Mouse (Mus musculus) embryonic facial prominence, embryonic 11.5 days (tissue): ENCODE measurements at regions not wholly inside any gene's neighbourhood (a gene's known extent, or its start where the extent isn't known, plus 50 kb on each side); places are given as distances from the start of the nearest gene placed in this dataset.

Source experiments
- ATAC-seq: fragments of 200-750 bp; cut with Nextera tagmentation; replicated peaks from 2 replicates; pipeline ENCODE4 v1.8.0; 2017; ENCODE audit warnings: low read depth; ENCODE audit not compliant: insufficient number of reproducible peaks, low FRiP score, low TSS enrichment
- DNase-seq: peaks from one replicate; pipeline ENCODE4 v3.0.0-alpha.2; 2015; ENCODE audit warnings: low spot score
- H3K27ac ChIP-seq: fragments of 300-500 bp; sonication (generic); replicated peaks from 2 replicates; pipeline ENCODE4 v1.5.1; 2014; ENCODE audit warnings: mild to moderate bottlenecking, low read depth, low read length, control low read depth
- H3K27me3 ChIP-seq: fragments of 300-500 bp; sonication (generic); 2 replicates; pipeline ENCODE4 v1.6.1; 2014; ENCODE audit warnings: mild to moderate bottlenecking, low read length, moderate library complexity, mixed read lengths; ENCODE audit not compliant: control insufficient read depth, insufficient read depth
- H3K36me3 ChIP-seq: fragments of 300-500 bp; sonication (generic); replicated peaks from 2 replicates; pipeline ENCODE4 v1.6.1; 2014; ENCODE audit warnings: low read depth, mild to moderate bottlenecking, low read length, moderate library complexity, mixed read lengths; ENCODE audit not compliant: control insufficient read depth, insufficient read depth
- H3K4me1 ChIP-seq: fragments of 300-500 bp; sonication (generic); 2 replicates; pipeline ENCODE4 v1.6.1; 2014; ENCODE audit warnings: low read length, mixed read lengths; ENCODE audit not compliant: control insufficient read depth, insufficient read depth
- H3K4me2 ChIP-seq: fragments of 300-500 bp; sonication (generic); 2 replicates; pipeline ENCODE4 v1.6.1; 2014; ENCODE audit warnings: low read depth, mild to moderate bottlenecking, control low read depth, low read length, moderate library complexity
- H3K4me3 ChIP-seq: fragments of 300-500 bp; sonication (generic); 2 replicates; pipeline ENCODE4 v1.5.1; 2014; ENCODE audit warnings: low read depth, low read length, control low read depth
- H3K9ac ChIP-seq: fragments of 300-500 bp; sonication (generic); replicated peaks from 2 replicates; pipeline ENCODE4 v1.6.1; 2014; ENCODE audit warnings: mild to moderate bottlenecking, control low read depth, low read length
- H3K9me3 ChIP-seq: fragments of 300-500 bp; sonication (generic); replicated peaks from 2 replicates; pipeline ENCODE4 v1.6.1; 2016; ENCODE audit warnings: mild to moderate bottlenecking, low read length, inconsistent platforms, mixed read lengths; ENCODE audit not compliant: control insufficient read depth
- WGBS: fragments of 180-500 bp; shearing (Covaris S2); extraction: QIAGEN DNeasy Blood & Tissue Kit; methylation state at CpG from one replicate; pipeline ENCODE4 v1.1.7; 2014; 5-methylcytosine and 5-hydroxymethylcytosine counted together

DNA sequence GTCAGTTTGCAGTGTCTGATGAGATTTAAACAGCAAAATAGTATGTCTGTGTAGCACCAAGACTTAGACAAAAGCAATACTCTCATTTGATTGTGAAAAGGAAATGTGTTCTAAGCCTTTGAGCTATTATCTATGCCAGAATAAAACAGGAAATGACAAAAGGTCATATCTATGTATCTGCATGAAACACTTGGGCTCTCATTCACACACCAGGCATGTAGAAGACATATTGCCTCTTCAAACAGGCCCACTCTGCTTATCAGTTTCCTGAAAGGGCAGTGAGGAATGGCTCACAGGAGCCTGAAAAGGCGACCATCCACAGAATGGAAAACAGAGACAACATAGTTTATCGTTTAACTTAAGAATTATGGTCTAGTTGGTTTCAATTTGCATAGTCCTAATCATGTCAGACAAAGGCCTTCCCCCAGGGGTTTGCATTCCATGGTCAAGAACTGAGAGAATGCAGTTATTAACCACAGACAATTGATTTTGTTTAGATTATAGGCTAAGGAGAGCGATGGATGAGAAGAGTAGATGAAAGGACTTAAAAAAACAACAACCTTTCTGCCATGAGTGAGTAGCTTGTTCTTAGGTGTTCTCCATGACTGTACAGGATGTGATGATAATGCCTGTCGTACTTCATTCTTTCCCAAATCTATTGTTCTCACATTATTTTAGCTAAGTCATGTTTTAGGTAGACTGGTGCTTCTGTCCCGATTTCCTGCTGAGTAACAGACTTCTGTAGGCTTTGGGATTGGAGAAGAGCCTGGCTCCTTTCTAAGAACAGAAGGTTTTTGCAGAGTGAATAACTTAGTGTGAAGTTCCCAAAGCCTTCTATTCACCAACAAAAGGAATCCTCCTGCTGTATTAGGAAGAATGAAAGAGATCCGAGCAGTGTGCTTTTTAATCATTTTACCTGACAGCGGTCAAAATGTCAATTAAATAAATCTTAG is 82.0 kb upstream of the Itga4 start:
- Histone ChIP-seq H3K27me3 (no peaks in the 10 kb centered on the region), H3K9ac (no peak overlapping the region), H3K4me1 (no peaks in the 10 kb centered on the region), H3K4me3 (no peak overlapping the region), H3K27ac (no peak overlapping the region), H3K9me3 (no peaks in the 10 kb centered on the region), H3K4me2 (no peak overlapping the region), H3K36me3 (no peaks in the 10 kb centered on the region)
- DNase-seq = no peak
- no peak for ATAC-seq
- WGBS = 70% methylated on average over 7 of the region's 7 CpGs

DNA sequence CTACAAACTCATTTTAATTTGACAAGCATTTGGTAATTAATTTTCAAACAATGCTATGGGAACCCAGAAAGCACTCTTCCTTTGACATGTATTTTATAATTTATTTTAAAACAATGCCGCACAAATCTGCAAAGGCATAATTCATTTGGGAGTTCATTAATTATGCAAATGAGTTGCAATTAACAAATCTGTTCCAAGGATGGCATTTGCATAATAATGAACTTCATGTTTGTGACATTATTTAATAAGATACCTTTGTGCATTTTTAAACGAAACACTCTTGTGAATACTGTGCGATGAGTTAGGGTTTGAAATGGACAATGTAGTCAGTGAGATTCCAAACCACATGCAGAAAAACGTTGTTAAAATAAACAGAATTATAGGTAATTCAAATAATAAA is 80.9 kb upstream of the Itga4 start:
- no peak for ATAC-seq
- Histone ChIP-seq H3K4me1 (no peaks in the 10 kb centered on the region), H3K4me2 (no peak overlapping the region), H3K27me3 (no peaks in the 10 kb centered on the region), H3K4me3 (no peak overlapping the region), H3K27ac (no peak overlapping the region), H3K36me3 (no peaks in the 10 kb centered on the region), H3K9ac (no peak overlapping the region), H3K9me3 (no peaks in the 10 kb centered on the region)
- 90% methylated on average over 4 of the region's 4 CpGs for WGBS
- DNase-seq = no peak

DNA sequence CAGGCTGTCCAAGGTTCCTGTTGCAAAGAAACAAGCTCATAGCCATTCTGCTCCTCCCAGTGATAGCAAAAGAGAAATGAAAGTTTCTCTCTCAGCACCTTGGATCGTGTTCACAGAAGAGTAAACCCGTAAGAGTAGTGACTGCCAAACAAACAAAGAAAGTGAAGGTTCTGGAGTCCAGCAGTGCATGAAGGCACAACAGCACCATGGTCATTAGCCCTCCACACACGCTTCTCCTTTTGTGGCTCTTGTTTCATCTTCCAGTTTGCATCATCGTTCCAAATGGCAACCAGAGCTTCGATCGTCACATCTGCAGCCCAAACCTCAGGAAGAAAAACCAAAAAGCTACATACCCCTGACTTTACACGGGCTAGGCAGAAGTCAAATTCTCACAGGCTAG is 74.4 kb upstream of the Itga4 start:
- 55% methylated on average over 7 of the region's 7 CpGs for WGBS
- H3K4me3 ChIP-seq = no peak overlapping the region
- no peaks in the 10 kb centered on the region for H3K27me3 ChIP-seq
- no peaks in the 10 kb centered on the region for H3K9me3 ChIP-seq
- no peak overlapping the region for H3K9ac ChIP-seq
- H3K36me3 ChIP-seq = no peaks in the 10 kb centered on the region
- H3K4me1 ChIP-seq = no peaks in the 10 kb centered on the region
- H3K27ac ChIP-seq = no peak overlapping the region
- no peak for DNase-seq
- H3K4me2 ChIP-seq = no peak overlapping the region
- no peak for ATAC-seq

DNA sequence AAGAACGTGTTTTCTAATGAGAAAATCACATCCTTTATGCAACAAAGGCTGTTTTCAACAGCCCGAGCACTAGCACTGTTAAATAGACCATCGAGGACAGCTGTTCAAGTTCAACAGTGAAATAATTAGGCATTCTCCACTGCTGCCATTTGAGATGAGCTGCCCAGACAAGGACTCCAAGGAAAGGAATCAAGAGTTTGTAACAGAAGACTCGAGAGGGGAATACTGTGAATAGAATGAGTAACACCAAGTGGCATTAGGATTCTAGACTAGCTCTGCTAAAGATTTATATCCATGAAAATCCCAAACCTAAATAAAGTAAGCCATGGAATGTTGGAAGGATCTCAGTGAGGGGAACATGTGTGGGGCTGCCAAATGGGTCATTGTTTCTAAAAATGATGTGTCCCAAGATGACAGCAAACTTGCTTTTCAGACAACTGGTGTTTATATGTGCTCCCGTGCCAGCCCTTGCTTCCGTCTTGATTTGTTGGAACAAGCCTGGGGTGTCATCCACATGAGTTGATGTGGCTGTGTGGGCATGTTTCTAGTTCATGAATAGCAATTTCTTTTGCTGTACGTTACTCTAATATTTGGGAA is 72.1 kb upstream of the Itga4 start:
- no peaks in the 10 kb centered on the region for H3K4me1 ChIP-seq
- no peaks in the 10 kb centered on the region for H3K27me3 ChIP-seq
- no peak overlapping the region for H3K27ac ChIP-seq
- no peak overlapping the region for H3K9ac ChIP-seq
- H3K9me3 ChIP-seq = no peaks in the 10 kb centered on the region
- no peaks in the 10 kb centered on the region for H3K36me3 ChIP-seq
- no peak for DNase-seq
- no peak overlapping the region for H3K4me2 ChIP-seq
- ATAC-seq = no peak
- WGBS = 71% methylated on average over 7 of the region's 7 CpGs
- H3K4me3 ChIP-seq = no peak overlapping the region

DNA sequence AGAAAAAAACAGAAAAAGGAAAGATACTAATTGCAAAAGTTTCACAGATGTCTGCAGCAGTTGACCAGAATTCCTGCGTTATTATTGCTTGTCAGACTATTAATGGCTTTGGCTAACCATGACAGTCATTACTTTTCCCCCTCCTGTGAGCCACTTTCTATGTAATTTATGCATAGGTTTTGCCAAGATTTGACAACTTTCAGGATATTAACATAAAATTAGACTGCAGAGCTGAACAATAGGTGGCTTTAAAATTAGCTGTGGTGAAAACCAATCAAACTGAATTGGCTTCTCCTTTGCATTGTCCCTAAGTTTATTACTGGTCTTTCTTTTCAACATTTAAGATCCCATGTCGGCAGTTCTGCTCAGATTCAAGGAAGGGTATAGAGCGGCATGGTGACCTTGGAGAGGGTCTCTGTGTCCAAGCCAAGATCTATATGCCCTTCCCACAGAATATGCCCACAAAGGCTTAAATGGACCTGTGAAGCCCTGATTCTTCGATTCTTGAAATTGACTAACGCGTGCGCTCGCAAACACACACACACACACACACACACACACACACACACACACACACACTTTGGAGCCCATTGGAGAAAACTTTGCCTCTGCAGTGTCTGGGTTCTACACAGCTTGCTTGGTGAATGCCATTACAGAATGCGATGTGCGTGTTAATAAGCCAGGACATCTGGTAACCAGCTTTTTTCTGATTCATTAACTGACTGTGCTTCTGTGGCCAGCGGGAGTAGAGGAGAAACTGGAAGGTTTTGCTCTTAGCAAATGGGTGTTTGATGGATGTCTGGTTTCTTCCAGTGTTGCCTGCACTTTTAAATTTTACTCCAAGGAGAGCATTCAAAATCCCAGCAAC is 69.8 kb upstream of the Itga4 start:
- H3K9ac ChIP-seq = no peak overlapping the region
- no peak overlapping the region for H3K4me2 ChIP-seq
- no peaks in the 10 kb centered on the region for H3K4me1 ChIP-seq
- H3K9me3 ChIP-seq = no peaks in the 10 kb centered on the region
- H3K27me3 ChIP-seq = no peaks in the 10 kb centered on the region
- H3K36me3 ChIP-seq = no peaks in the 10 kb centered on the region
- no peak overlapping the region for H3K27ac ChIP-seq
- H3K4me3 ChIP-seq = no peak overlapping the region
- no peak for DNase-seq
- no peak for ATAC-seq
- WGBS = 82% methylated on average over 11 of the region's 11 CpGs

DNA sequence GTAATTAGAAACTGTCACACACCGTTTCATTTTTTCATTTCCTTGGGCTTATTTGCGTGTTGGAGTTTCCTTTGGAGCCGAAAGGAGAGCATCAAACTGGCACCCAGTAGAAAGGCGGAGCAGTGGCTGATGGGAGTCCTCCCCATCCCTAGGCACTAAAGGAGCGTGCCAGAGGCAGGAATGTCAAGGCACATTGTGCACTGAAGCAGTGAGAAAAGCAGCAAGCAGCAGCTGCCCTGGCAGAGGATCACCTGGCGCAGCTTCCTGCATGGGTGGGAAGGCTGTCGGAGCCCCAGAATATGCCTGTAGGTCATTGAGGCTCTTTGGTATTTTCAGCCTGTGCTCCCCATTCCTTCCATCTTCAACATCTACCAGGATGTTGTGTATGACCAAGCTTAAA is 68.3 kb upstream of the Itga4 start:
- ATAC-seq (no peak), DNase-seq (no peak)
- H3K9me3 ChIP-seq = no peaks in the 10 kb centered on the region
- no peak overlapping the region for H3K27ac ChIP-seq
- H3K4me2 ChIP-seq = no peak overlapping the region
- H3K9ac ChIP-seq = no peak overlapping the region
- 86% methylated on average over 7 of the region's 7 CpGs for whole genome bisulfite sequencing
- H3K4me3 ChIP-seq = no peak overlapping the region
- H3K27me3 ChIP-seq = no peaks in the 10 kb centered on the region
- H3K4me1 ChIP-seq = no peaks in the 10 kb centered on the region
- H3K36me3 ChIP-seq = no peaks in the 10 kb centered on the region

DNA sequence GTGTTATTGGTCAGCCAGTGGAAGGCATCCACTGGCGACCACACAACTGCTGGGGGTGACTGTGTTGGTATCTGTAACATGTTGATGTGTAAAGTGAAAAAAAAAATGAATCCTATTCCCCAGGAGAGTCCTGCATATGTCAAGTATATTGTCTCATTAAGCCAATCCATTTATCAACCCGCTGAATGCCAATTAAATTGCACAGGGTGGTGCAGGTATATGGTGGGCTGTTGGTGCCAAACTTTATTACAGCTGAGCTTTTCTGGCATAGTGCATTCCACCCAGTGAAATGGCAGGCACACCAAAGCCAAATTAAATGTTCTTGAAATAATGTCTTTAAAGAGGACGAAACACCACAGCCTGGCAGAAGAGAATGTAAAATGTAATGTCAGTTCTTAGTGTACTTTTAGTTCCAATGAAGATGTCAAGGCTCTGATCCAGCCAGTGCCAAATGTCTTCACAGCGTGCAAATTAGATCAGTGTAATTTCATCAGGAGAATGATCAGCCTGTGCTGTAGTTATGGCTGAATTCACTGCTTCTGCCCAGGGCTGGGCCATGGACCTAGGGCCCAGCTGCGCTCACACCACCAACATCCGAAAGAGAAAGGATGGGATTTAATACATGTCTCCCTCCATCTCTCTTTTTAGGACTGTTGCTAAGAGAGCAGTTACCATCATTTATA is 66.6 kb upstream of the Itga4 start:
- no peak for DNase-seq
- no peaks in the 10 kb centered on the region for H3K27me3 ChIP-seq

More for the DNA sequence above, 66.6 kb upstream of the Itga4 start:
- Histone ChIP-seq H3K4me1 (no peaks in the 10 kb centered on the region), H3K9ac (no peak overlapping the region), H3K4me3 (no peak overlapping the region), H3K27ac (no peak overlapping the region), H3K36me3 (no peaks in the 10 kb centered on the region), H3K4me2 (no peak overlapping the region), H3K9me3 (no peaks in the 10 kb centered on the region)
- 92% methylated on average over 6 of the region's 6 CpGs for WGBS
- no peak for ATAC-seq
